Mouse (Mus musculus): ENCODE results near the gene Ccr7. TPM values are rescaled to one million over a fixed set of nuclear protein-coding genes. Genes with fewer than 3 reads are reported as not detected.
A peak's percentile ranks its signal among the peaks of the same experiment; 100 is the strongest.

Ccr7 gene
- under 1 TPM; 0.12 to 0.24 (median 0.16) TPM for total RNA-seq (2022)

DNA sequence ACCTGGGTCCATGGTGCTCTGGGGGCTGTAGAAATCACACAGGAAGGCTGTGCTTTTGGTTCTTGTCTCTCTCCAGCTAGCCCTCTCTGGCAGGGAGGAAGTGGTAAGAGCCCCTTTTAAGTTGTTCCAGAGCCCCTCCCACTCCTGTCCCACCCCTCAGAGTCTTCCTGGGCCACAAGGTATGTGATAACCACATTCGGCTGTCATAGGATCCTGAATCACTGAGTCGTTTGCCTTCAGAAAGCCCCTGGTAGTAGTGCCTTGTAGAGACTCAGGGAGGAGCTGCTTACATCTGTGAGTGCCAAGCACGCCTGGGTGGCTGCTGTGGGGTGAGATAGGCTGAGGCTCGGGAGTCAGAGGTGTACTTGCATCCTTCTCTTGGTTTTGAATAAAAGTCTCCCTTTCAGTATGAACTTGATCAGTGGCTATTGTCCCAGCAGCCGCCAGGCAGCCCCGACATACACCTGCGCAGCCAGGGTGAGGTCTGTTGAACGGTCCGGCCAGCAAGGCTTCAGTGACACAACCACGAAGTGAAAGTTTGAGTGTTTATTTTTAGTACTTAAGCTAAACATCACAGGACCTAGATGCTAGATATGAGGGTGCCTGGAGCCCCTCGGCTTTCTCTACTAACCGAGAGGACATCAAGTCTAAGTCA lies at the start of gene Ccr7:
Ccr7 (minus strand) TSS at position 91 of the 655 bp plus-strand sequence.
- DNase-seq: no peak

DNA sequence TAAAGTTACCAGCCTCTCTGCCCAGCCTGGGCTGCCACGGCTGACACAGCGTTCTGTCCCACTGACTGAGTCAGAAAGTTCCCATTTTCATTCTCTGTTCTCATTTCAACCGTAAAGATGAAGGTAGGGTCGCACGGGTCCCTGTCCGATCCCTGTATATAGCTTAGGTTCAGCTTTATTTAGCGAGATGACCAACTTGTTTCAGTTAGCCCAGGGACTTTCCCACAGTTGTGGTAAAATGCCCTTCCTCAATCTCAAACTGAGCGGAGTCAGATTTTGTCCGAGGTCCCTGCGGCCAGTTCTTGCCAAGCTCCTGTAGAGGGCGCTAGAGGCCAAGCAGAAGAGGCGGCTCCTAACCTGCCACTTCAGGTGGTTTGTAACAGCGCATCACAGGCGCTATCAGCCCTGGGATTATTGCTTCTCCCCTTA lies 34.3 kb upstream of the Ccr7 start:
- peak; percentile 17 for DNase-seq

DNA sequence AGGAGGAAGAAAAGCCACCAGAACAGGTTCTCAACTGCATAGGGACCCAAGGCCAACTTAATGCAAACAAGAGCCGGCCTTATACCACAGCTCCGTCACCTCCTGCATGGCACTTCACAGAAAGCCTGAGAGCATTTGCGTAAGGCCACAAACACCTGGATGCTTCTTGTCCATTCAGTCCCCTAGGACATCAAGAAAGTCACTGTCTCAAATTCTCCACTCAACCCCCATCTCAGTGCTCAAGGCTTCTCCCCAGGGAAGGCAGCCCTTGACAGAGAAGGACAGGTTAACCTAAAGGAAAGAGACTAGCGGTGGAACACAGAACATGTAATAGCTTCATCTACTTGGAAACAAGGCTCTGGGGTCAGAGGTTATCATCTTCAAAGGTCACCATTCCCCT lies 32.5 kb upstream of the Ccr7 start:
- no peak for DNase-seq

DNA sequence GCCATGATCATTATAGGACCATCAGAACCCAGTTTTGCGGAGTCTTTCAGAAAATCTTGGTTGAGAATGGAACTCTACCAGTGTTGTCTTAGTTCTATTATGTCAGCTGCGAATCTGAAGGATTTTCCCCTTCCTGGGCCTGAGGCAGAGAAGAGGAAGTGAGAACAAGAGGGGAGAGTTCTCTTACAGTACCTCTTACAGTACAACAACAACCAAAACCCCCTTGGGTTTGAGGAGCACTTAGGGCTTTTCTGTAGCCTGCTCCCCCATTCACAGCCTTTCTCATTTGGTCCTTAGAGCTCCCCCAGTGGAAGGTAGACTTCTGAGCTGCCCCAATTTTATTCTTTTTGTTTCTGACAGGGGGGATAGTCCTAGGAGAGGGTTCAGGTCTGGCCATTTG lies 32.0 kb upstream of the Ccr7 start:
- no peak for DNase-seq

DNA sequence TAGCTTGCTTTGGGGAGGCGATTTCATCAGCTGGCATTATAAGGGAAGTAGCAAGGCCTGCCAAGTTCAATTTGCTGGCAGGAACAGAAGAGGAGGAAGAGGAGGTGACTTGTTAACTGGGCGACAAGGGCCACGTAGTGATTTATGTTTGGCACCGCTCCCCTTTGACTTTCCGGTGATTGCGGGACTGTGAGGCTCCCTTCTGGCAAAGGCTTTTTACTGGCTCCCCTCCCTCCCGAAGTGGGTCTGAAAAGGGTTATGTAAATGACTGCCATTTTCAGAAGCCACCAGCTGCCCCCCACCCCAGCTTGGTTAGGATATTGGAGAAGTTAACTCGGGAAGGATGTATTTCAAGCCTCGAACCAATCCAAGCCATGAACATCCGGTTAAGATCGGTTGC lies 27.7 kb upstream of the Ccr7 start:
- no peak for DNase-seq

DNA sequence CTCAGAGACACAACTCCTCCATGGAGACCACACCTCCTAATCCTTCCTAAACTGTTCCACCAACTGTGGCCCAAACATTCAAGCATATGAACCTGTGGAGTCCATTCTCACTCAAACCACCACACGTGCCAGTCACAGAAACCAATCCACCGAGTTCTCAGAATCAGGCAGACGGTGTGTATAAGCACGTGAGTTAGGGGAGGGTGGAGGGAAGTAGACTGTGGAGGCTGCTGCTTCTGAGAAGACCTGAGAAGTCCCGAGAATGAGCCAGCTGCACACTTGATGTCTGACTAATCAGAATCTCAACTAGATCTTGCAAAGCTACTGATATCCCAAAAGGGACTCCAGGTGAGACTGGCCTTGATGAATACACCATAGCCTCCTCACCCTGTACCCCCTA lies 25.2 kb upstream of the Ccr7 start:
- no peak for DNase-seq

DNA sequence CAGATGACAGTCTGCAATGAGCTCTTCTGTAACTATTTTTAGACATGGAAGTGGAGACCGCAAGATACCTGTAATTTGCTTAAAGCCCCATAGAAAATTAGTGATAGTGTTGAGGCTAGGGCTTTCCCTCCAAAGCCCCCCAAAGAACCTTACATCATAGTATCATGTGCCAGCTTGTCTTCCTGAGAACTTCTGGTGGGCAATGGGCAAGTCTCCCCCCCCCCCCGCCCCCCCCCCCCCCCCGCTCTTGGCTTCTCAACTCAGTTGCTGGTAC lies 23.0 kb upstream of the Ccr7 start:
- DNase-seq: no peak

DNA sequence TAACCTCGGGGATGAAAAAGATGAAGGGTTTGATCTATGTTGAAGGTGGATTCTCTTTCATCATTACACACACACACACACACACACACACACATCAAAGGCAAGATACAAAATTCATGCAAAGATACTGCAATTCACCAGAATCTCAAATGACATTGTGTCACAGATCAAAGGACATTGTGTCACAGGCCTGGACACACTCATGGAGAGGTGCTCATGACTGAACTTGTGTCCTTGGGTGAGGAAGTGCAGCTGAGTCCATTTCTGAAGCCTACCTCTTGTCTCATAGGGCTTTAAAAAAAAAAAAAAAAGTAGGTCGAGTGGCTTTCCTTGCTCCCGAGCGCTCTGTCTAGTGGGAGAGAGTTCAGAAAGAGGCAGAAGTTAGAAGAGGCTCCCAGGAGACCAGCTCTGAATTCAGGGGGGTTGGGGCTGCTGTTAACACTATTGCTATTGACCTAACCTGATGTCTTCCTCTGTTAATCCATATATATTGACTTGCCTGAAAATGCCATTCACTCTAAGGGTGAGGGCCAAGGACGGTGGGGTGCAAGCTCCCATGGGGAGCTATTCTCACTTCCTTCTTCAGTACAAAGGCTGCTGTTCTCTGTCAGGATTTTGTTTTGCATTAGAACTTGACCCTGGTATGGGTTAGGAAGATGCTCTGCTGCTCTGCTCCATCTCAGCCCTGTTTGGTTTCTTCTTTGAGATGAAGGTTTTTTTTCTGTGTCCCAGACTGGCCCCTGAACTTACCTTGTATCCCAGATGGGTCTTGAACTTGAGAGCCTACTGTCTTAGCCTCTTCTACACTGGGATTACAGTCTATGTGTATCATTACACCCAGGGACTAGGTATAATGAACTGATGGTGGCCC lies 22.4 kb upstream of the Ccr7 start:
- no peak for DNase-seq

DNA sequence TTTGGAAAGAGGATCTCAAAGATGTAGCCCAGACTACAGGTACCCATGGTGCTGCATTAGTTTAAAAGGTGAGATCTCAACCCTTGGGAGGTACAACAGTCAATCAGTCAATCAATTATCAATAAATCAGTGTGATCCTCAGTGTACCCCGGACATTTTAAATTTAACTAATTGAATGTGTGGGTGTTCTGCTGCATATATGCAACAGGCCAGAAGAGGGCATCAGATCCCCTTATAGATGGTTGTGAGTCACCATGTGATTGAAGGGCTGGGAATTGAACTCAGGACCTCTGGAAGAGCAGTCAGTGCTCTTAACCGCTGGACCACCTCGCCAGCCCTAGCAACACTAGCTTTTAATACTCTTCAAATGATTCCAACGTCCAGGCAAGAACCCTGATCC lies 17.1 kb upstream of the Ccr7 start:
- no peak for DNase-seq

DNA sequence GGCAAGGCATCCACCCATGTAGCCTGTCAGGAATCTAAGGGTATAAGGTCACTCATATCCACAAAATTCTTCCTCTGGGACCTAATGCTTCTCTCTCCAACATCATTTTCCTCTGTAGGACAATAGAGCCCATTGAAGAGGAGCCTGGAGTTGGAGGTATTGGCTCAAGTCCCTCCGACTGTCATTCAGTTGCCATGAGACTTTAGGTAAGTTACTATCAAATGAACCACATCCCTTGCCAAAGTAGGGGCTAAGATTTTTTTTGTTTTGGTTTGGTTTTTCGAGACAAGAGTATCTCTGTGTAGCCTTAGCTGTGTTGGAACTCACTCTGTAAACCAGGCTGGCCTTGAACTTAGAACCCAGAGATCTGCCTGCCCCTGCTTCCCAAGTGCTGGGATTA lies 16.6 kb upstream of the Ccr7 start:
- DNase-seq: no peak

DNA sequence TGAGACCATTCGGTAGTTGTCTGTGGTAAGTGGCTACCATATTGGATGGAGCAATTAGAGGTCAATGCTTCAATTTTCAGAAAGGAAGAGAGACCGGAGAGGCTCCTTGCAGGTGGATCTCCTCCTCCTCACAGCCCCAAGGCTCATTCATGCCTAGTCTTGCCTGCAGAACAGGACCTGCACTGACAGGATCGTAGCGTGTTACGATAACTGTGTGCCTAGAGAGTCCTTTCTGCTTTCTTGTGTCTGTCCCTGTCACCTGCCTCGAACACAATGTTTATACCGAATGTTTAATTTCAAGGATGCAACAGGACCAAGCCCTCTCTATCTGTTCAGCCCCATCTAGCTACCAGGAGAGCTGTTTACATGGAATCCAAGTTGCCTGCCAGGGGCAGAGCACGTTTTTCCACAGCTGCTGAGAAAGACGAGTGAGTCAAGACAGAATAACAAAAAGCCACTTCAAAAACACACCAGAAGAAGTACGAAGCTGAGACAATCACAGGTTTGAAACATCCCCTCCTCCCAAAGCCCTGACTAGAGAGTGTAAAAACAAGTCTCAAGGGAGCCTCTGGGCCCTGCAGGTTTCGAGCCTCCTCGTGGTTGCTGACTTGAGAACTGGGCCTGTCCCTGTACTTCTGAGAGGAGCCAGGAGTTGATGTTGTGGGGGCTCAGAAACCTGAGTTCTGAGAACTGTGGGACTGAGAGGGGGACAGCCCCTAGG lies 15.8 kb upstream of the Ccr7 start:
- no peak for DNase-seq

DNA sequence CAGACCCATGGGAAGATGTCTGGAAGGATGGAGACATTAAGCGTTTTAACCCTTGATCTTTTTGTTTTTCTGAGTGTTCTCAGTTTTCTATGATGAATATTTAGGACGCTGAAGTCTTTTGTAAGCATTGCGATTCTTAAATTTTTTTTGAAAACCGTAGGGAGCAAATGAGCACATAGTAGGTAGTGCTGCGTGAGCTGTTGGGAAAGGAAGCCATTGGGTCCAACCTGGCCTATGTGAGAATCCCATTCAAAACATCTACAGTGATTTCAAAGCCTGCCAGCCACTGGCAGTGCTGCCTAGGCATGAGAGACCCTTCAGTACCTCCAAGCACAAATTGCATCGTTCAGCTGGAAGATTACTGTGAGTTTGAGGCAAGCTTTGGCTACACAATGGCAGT lies 15.1 kb upstream of the Ccr7 start:
- no peak for DNase-seq

DNA sequence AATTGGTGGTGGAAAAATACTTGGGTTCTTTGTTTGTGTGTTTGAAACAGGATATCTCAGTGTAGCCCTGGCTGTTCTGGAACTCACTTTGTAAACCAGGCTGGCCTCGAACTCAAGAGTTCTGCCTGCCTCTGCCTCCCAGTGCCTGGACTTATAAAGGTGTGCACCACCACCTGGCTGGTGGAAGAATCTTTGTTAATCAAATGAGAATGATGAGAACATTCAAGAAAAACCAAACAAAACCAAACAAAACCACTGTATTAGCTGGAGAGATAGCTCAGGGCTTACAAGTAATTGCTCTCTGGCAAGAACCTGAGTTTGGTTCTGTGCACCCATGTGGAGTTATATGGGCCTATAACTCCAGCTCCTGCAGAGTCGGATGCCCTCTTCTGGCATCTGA lies 14.6 kb upstream of the Ccr7 start:
- DNase-seq: no peak

DNA sequence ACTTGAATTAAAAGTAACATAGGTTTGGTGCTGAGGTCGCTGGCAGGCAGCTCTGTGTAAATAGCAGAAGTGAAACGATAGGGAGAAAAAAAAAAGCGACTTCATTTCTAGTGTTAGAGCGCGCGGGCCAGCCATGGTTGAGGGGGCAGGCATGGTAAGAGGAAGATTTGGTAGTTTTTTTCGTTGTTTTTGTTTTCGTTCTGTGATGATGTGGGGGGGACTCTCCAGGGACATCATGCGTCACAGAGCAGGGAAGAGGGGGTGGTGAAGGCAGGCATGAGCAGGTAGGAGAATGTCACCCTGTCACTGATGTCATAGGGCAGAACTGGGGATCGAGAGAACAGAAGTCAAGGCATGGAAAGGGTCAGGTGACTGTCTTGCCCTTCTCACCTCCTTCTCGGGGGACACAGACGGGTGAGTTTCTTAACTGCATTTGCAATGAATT lies 13.2 kb upstream of the Ccr7 start:
- no peak for DNase-seq

DNA sequence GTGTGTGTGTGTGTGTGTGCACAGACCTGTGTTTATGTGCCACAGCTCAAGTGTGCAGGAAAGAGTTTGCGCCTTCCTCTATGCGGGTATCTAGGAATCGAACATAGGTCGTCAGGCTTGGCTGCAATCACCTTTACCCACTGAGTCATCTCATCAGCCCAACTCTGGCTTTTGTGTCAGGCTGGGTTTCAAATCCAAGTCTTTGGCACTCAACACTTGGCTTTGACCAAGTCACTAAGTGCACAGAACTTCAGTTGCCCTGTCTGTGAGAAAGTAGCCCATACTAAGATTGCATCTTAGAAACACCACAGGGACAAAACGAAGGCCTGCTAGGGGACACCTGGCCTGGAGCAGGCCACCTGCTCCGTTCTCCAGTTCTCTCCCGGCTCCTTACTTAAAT lies 12.7 kb upstream of the Ccr7 start:
- no peak for DNase-seq

DNA sequence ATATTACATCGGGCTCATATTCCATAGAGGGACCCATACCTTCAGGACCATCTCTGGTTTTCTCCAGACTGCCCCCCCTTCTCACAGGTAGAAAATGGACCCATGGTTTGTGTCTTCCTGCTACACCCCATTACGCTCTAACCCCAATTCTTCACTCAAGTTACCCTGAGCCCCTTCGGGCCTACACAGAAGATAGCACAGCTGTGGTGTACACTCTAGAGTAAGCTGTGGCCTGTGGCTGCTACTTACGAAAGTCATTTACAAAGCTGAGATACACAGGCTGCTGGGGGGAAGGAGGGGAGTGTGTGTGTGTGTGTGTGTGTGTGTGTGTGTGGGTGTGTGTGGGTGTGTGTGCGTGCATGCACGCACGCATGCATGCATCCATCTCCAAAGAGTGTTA lies 11.4 kb upstream of the Ccr7 start:
- DNase-seq: no peak

DNA sequence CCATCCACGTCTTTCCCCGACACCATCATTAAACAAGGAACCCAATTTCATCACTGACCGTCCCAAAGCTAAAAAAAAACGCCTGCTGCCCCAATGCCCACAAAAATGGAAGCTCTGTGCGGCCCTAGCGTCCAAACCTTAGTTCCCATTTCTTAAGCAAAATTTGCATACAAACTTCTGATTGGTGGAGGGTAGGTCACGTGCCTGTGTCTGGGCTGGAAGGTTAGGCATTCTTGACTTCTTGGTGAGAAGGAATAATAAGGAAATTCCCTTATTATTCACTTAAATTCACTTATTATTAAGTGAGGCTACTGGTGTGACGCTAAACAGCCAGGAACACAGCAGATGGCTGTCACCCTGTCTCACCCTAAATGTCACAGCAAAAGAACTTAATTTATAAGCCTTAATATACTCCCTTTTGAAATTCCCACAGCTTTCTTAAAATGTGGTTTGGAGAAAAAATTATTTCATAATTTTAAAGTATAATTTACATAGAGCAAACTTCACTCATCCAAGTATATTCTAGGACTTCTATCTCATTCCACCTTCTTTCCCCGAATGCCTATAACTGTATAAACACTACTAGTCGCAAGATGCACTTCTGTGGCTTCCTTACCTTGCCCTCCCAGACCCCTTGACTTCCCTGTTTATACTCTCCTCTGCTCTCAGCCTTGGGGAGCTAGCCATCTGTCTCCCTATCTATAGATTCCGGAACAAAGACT lies 10.3 kb upstream of the Ccr7 start:
- DNase-seq: no peak

DNA sequence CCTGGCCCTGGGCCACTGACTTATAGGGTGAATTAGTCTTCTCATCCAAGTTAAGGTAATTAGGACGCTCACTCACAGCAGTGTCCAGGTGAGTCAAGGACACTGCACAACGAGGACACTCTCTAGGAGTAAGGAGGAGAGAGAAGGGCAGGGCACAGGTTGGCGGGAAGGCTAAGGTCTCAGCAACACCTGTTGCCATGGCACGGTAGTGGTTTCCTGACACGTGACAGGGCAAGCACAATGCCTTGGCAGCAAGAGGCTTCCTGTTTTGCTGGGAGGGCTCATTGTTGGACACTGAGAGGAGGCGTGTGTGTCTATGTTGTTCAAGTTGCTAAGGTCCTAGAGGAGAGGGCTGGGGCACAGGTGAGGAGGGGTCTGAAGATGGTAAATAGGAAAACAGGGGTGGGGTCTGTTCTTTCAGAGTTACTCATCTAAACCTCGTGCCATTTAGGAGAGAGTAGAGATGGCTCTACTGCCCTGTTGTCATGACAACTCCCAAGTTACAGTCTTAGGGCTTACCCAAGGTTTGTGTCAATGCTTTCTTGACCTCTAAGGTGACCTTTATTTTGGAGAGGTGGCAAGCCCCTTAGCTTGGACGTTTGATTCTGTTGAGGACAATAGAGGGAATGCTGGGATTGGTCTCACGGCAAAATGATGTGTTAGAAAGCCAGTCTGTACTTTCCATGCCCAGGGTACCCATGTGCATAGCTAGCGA lies 8.3 kb upstream of the Ccr7 start:
- DNase-seq: no peak

DNA sequence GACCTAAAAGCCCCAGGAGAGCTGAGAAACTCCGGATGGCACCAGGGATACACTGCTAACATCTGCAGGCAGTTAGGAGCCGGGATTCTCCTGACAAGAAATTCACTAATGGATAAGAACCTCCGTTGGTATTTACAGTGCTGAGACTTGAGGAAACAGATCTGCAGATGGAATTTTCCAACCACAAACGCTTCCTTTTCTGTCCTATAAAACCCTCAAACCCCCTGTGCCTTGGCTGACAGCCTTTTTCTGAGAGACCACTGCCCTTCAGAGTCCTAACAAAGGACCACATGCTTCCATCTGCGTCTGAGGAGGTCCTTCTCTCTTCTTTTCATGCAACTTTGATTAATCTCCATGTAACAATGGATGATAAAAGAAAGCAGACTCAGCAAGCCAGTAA lies 6.8 kb upstream of the Ccr7 start:
- no peak for DNase-seq

DNA sequence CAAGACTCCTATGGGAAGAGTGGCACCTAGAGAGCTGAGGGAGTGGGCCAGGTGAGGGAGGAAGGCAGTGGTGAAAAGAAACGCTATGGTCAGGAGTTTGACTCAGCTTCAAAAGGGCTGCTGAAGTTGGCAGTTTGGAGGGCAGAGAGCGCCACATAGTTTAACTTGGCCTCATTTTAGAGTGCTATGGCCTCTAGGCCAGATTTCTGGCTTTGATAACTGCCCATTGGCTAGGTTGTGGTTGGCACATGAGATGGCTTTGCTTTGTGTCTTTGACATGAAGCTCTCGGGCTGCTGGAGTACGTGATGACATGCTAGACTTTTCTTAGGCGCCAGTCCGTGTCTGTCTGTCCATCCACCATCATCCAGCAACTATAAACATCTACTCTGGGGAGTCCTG lies 5.4 kb upstream of the Ccr7 start:
- no peak for DNase-seq

DNA sequence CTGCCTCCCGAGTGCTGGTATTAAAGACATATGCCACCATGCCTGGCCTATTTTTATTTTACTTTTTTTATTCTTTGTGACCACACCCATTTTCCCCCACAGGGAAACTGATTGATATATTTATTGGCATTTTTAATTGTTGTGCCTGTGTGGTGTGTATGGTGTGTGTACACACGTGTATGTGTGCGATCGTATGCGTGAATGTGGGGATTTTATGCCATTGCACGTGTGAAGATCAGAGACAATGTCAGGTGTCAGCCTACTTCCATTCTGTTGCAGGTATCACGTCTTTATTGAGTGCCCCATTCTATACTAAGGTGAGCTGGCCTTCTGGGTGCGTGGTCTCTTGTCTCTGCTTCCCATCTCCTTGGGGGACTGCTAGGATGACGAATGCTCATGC lies 940 bp upstream of the Ccr7 start:
- no peak for DNase-seq
